Mouse (Mus musculus) spleen, postnatal 36 days (tissue): ENCODE data around the gene Map10.

Experiments used
- DNase-seq, 2 experiments: peaks; one replicate each; pipeline ENCODE4 v3.0.0; 2022; ENCODE audit warnings: low spot score in 2 of 2, mixed read lengths in 1 of 2

Gene Map10

GRCm38 (mm10) chr8:125716211-125716610, 46.6 kb downstream of the Map10 start:
- DNase-seq: no peak

- no peak for DNase-seq
Measured at GRCm38 (mm10) chr8:125716613-125717012, 47.0 kb downstream of the Map10 start.

- no peak for DNase-seq
Measured at GRCm38 (mm10) chr8:125718914-125719313, 49.3 kb downstream of the Map10 start.

GRCm38 (mm10) chr8:125722675-125723074, 53.1 kb downstream of the Map10 start:
- no peak for DNase-seq
